8 mouse cellular contexts compared by ENCODE assay signal in the genomic region with DNA sequence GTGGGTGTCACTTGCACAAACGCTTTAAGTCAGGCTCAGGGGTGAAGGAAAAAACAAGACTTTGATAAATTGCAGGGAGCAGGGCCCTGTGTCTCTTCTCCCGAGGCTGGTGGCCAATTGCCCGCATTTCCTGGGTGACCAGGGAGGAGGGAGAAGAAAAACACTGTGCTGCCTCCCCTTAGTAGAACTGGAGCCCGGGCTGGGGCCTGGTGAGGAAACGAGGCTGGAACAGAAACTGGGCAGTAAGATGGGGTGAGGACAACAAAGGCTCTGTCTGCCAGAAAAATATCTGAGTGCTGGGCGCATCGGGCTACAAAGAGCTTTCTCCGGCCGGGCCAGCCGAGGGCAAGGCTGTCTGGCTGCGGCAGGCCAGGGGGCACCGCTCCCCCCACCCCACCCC. TPM values are rescaled to one million over a fixed set of nuclear protein-coding genes. Genes with fewer than 3 reads are reported as not detected.
DNase-seq lines count a peak whose midpoint lies in the region; ATAC-seq and TF ChIP-seq lines count a peak whose summit lies in the region.

No protein-coding gene starts in this region.

- no peak for TF ChIP-seq CTCF in ES-Bruce4 (IDR thresholded peaks at IDR 0.05; ENCODE audit: low read depth, low read length)

- peak overlapping the region; percentile 40; the same call in 1 of the 2 replicates for H3K9ac ChIP-seq in kidney, embryonic 15.5 days
- peak overlapping the region; percentile 66 for H3K9ac ChIP-seq in ES-Bruce4 (ENCODE audit: low read depth, poor library complexity, severe bottlenecking)
- peak overlapping the region; percentile 69 for H3K9ac ChIP-seq in embryonic facial prominence, embryonic 11.5 days (replicated peaks; ENCODE audit: low read length)
- peak overlapping the region; percentile 83 for H3K9ac ChIP-seq in heart, embryonic 13.5 days
- H3K9ac ChIP-seq in limb, embryonic 13.5 days, result peak overlapping the region; percentile 76
- peak overlapping the region; percentile 73 for H3K9ac ChIP-seq in midbrain, embryonic 14.5 days (replicated peaks; ENCODE audit: low read length)

- DNase-seq in kidney, postnatal 10 days, result no peak
- DNase-seq in embryonic facial prominence, embryonic 11.5 days (ENCODE audit: low spot score), result no peak
- no peak for DNase-seq in midbrain, embryonic 14.5 days
- DNase-seq in embryo, embryonic 10.5 days (ENCODE audit: low spot score), result no peak

- ATAC-seq in kidney, embryonic 15.5 days (replicated peaks; ENCODE audit: low FRiP score), result peak; percentile 69
- ATAC-seq in embryonic facial prominence, embryonic 11.5 days (replicated peaks; ENCODE audit: insufficient number of reproducible peaks, low FRiP score, low TSS enrichment, low read depth), result peak; percentile 32
- peak; percentile 27 for ATAC-seq in heart, embryonic 13.5 days (ENCODE audit: extremely low read depth, insufficient number of reproducible peaks, low FRiP score, low TSS enrichment)
- peak; percentile 66 for ATAC-seq in limb, embryonic 13.5 days (ENCODE audit: low FRiP score, low read depth)
- peak; percentile 51 for ATAC-seq in midbrain, embryonic 14.5 days (ENCODE audit: low FRiP score, low TSS enrichment)

- H3K9me3 ChIP-seq in kidney, embryonic 15.5 days (replicated peaks), result no peaks in the 10 kb centered on the region
- H3K9me3 ChIP-seq in ES-Bruce4 (replicated peaks; ENCODE audit: control insufficient read depth, insufficient read depth, low read length, poor library complexity, severe bottlenecking), result no peaks in the 10 kb centered on the region
- no peaks in the 10 kb centered on the region for H3K9me3 ChIP-seq in embryonic facial prominence, embryonic 11.5 days (replicated peaks; ENCODE audit: control insufficient read depth, low read length)
- H3K9me3 ChIP-seq in heart, embryonic 13.5 days, result no peaks in the 10 kb centered on the region
- no peaks in the 10 kb centered on the region for H3K9me3 ChIP-seq in limb, embryonic 13.5 days
- H3K9me3 ChIP-seq in midbrain, embryonic 14.5 days (ENCODE audit: control insufficient read depth, low read length), result no peaks in the 10 kb centered on the region

- peak overlapping the region; percentile 52 for H3K4me3 ChIP-seq in kidney, embryonic 15.5 days (replicated peaks)
- peak overlapping the region; percentile 44 for H3K4me3 ChIP-seq in ES-Bruce4 (ENCODE audit: low read depth, low read length)
- peak overlapping the region; percentile 41 for H3K4me3 ChIP-seq in embryonic facial prominence, embryonic 11.5 days (ENCODE audit: low read depth, low read length)
- H3K4me3 ChIP-seq in heart, embryonic 13.5 days, result peak overlapping the region; percentile 47
- H3K4me3 ChIP-seq in limb, embryonic 13.5 days, result peak overlapping the region; percentile 59
- H3K4me3 ChIP-seq in midbrain, embryonic 14.5 days (replicated peaks; ENCODE audit: low read depth, low read length), result peak overlapping the region; percentile 43

- no peaks in the 10 kb centered on the region for H3K27me3 ChIP-seq in kidney, embryonic 15.5 days
- H3K27me3 ChIP-seq in ES-Bruce4 (ENCODE audit: control insufficient read depth, insufficient read depth, low read length, poor library complexity, severe bottlenecking), result no peaks in the 10 kb centered on the region
- H3K27me3 ChIP-seq in embryonic facial prominence, embryonic 11.5 days (ENCODE audit: control insufficient read depth, insufficient read depth, low read length), result no peaks in the 10 kb centered on the region
- H3K27me3 ChIP-seq in heart, embryonic 13.5 days (replicated peaks), result no peaks in the 10 kb centered on the region
- no peaks in the 10 kb centered on the region for H3K27me3 ChIP-seq in limb, embryonic 13.5 days
- H3K27me3 ChIP-seq in midbrain, embryonic 14.5 days (ENCODE audit: control insufficient read depth, insufficient read depth, low read length), result no peaks in the 10 kb centered on the region

- peaks cover 43% of the 10 kb centered on the region for H3K4me1 ChIP-seq in kidney, embryonic 15.5 days
- H3K4me1 ChIP-seq in ES-Bruce4 (ENCODE audit: control insufficient read depth, insufficient read depth, low read length), result peaks cover 12% of the 10 kb centered on the region
- no peaks in the 10 kb centered on the region for H3K4me1 ChIP-seq in embryonic facial prominence, embryonic 11.5 days (ENCODE audit: control insufficient read depth, insufficient read depth, low read length)
- peaks cover 59% of the 10 kb centered on the region for H3K4me1 ChIP-seq in heart, embryonic 13.5 days
- peaks cover 32% of the 10 kb centered on the region for H3K4me1 ChIP-seq in limb, embryonic 13.5 days
- peaks cover 26% of the 10 kb centered on the region for H3K4me1 ChIP-seq in midbrain, embryonic 14.5 days (ENCODE audit: control insufficient read depth, insufficient read depth, low read length)

- TF ChIP-seq EP300 in ES-Bruce4 (IDR thresholded peaks at IDR 0.05; ENCODE audit: insufficient read depth, low read depth, low read length), result no peak

- peak overlapping the region; percentile 99 for H3K27ac ChIP-seq in kidney, embryonic 15.5 days
- H3K27ac ChIP-seq in ES-Bruce4 (ENCODE audit: insufficient read depth, low read length), result no peak overlapping the region
- H3K27ac ChIP-seq in embryonic facial prominence, embryonic 11.5 days (replicated peaks; ENCODE audit: low read depth, low read length), result peak overlapping the region; percentile 85
- H3K27ac ChIP-seq in heart, embryonic 13.5 days (replicated peaks), result peak overlapping the region; percentile 97
- H3K27ac ChIP-seq in limb, embryonic 13.5 days, result peak overlapping the region; percentile 98
- H3K27ac ChIP-seq in midbrain, embryonic 14.5 days (replicated peaks; ENCODE audit: low read depth, low read length), result peak overlapping the region; percentile 98

- TF ChIP-seq POLR2A in ES-Bruce4 (IDR thresholded peaks at IDR 0.05; ENCODE audit: insufficient read depth, low read length), result no peak

- H3K4me2 ChIP-seq in kidney, embryonic 15.5 days, result peak overlapping the region; percentile 82
- H3K4me2 ChIP-seq in embryonic facial prominence, embryonic 11.5 days (ENCODE audit: low read depth, low read length), result peak overlapping the region; percentile 59
- H3K4me2 ChIP-seq in heart, embryonic 13.5 days, result peak overlapping the region; percentile 69
- H3K4me2 ChIP-seq in limb, embryonic 13.5 days (replicated peaks), result peak overlapping the region; percentile 88
- peak overlapping the region; percentile 77 for H3K4me2 ChIP-seq in midbrain, embryonic 14.5 days (ENCODE audit: low read length)

- 0% methylated on average over 12 of the region's 12 CpGs for WGBS in kidney, embryonic 15.5 days
- WGBS in embryonic facial prominence, embryonic 11.5 days, result 2% methylated on average over 11 of the region's 12 CpGs
- WGBS in heart, embryonic 13.5 days, result 2% methylated on average over 12 of the region's 12 CpGs
- 0% methylated on average over 12 of the region's 12 CpGs for WGBS in limb, embryonic 13.5 days
- 0% methylated on average over 12 of the region's 12 CpGs for WGBS in midbrain, embryonic 14.5 days

- no peaks in the 10 kb centered on the region for H3K36me3 ChIP-seq in kidney, embryonic 15.5 days
- H3K36me3 ChIP-seq in ES-Bruce4 (ENCODE audit: control insufficient read depth, insufficient read depth, low read length, poor library complexity, severe bottlenecking), result no peaks in the 10 kb centered on the region
- H3K36me3 ChIP-seq in embryonic facial prominence, embryonic 11.5 days (replicated peaks; ENCODE audit: control insufficient read depth, insufficient read depth, low read depth, low read length), result no peaks in the 10 kb centered on the region
- no peaks in the 10 kb centered on the region for H3K36me3 ChIP-seq in heart, embryonic 13.5 days
- no peaks in the 10 kb centered on the region for H3K36me3 ChIP-seq in limb, embryonic 13.5 days
- H3K36me3 ChIP-seq in midbrain, embryonic 14.5 days (ENCODE audit: control insufficient read depth, insufficient read depth, low read length), result no peaks in the 10 kb centered on the region

RNA-seq across cellular contexts. Expression of a gene that starts 7.9 kb away (rescaled TPM):
- polyA plus RNA-seq in kidney, embryonic 15.5 days (2015; fragmentation: Nextera tagmentation; extraction: Ambion mirVana), result not detected in 2 replicates
- not detected in 2 replicates for polyA plus RNA-seq in ES-Bruce4 (2011; ENCODE audit: insufficient read depth, insufficient read length, low read depth, missing spikeins)
- polyA plus RNA-seq in embryonic facial prominence, embryonic 11.5 days (2014; fragmentation: Nextera tagmentation; extraction: Ambion mirVana), result not detected in 2 replicates
- not detected in 2 replicates for polyA plus RNA-seq in heart, embryonic 13.5 days (2015; fragmentation: Nextera tagmentation; extraction: Ambion mirVana)
- polyA plus RNA-seq in limb, embryonic 13.5 days (2015; fragmentation: Nextera tagmentation; extraction: Ambion mirVana), result not detected in 2 replicates
- not detected in 2 replicates for polyA plus RNA-seq in midbrain, embryonic 14.5 days (2014; fragmentation: Nextera tagmentation; extraction: Ambion mirVana)

RNA-seq across cellular contexts. Expression of a gene that starts 8.0 kb away (rescaled TPM):
- polyA plus RNA-seq in kidney, embryonic 15.5 days (2015; fragmentation: Nextera tagmentation; extraction: Ambion mirVana), result 0.13 TPM in 1 of 2 replicates, not detected in the other
- polyA plus RNA-seq in ES-Bruce4 (2011; ENCODE audit: insufficient read depth, insufficient read length, low read depth, missing spikeins), result not detected in 2 replicates
- polyA plus RNA-seq in embryonic facial prominence, embryonic 11.5 days (2014; fragmentation: Nextera tagmentation; extraction: Ambion mirVana), result not detected in 2 replicates
- not detected in 2 replicates for polyA plus RNA-seq in heart, embryonic 13.5 days (2015; fragmentation: Nextera tagmentation; extraction: Ambion mirVana)
- not detected in 2 replicates for polyA plus RNA-seq in limb, embryonic 13.5 days (2015; fragmentation: Nextera tagmentation; extraction: Ambion mirVana)
- not detected in 2 replicates for polyA plus RNA-seq in midbrain, embryonic 14.5 days (2014; fragmentation: Nextera tagmentation; extraction: Ambion mirVana)
